Mouse (Mus musculus): ENCODE results near the gene Gramd4.

GRCm38 (mm10) chr15:86033191-86033841 is 24.2 kb upstream of the Gramd4 start, which contains the start of gene Celsr1:
- TF ChIP-seq ZC3H11A (IDR thresholded peaks at IDR 0.05; ENCODE audit: borderline replicate concordance, low read depth, low read length) (no peak), ZNF384 (IDR thresholded peaks at IDR 0.05; ENCODE audit: low read depth, low read length) (no peak), HCFC1 (IDR thresholded peaks at IDR 0.05; ENCODE audit: borderline replicate concordance, insufficient read depth, low read length) (no peak), CHD2 (IDR thresholded peaks at IDR 0.05; ENCODE audit: low read depth, low read length) (no peak), MAFK (IDR thresholded peaks at IDR 0.05; ENCODE audit: insufficient read depth, low read depth, low read length) (no peak)

Measured in ES-E14 (cell line).